Mouse (Mus musculus): ENCODE results near the gene Elmo2.

- TF ChIP-seq CTCF (IDR thresholded peaks at IDR 0.05; ENCODE audit: borderline replicate concordance, control insufficient read depth, extremely low read depth, insufficient read depth, low read length, poor library complexity) (no peak), POLR2A (IDR thresholded peaks at IDR 0.05; ENCODE audit: control insufficient read depth, extremely low read depth, insufficient read depth, low read length, poor library complexity) (no peak)
Measured at GRCm38 (mm10) chr2:165310818-165311425, 15.4 kb downstream of the Elmo2 start.

Data from thymus, adult 2 months (tissue).